Mouse (Mus musculus) CD4-positive, CD25-positive, alpha-beta regulatory T cell (primary cell): ENCODE data around the gene Necap1. TPM values are rescaled to one million over a fixed set of nuclear protein-coding genes. Genes with fewer than 3 reads are reported as not detected.

Experiments
- polyA plus RNA-seq: library from polyadenylated mRNA; unstranded; fragments of 100-300 nt; shearing (Covaris generic); gene quantifications from one replicate; pipeline ENCODE4 v1.2.1, GENCODE M21; 2017

The Necap1 gene
- polyA plus RNA-seq, result 34.9 TPM

GRCm38 (mm10) chr6:122873871-122874719, at the start of gene Necap1:
Gene Necap1, plus strand, starts transcription at chr6:122874474.

GRCm38 (mm10) chr6:122855955-122856354, 18.3 kb upstream of the Necap1 start, which contains the start of gene C3ar1:
Gene C3ar1, minus strand, starts transcription at chr6:122856161.

DNA sequence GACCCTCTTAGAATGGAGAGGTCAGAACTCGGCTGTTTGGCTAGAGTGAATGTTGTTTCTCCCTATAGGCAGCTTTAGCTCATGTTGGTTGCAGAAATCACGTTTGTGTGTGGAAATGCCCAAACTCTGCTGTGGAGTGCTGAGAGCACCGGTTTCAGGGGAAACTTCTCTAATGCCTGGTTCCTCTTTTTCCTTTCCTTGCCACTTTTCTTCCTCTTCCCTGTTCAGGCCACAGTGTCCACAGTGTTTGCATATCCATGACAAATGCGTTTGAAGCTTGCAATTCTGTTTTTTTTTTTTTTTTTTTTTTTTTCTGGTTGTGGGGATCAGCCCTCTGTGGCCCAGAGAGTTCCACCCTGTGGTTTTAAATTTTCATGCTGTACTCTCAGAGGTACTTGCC, 47.2 kb downstream of the Necap1 start, which contains the start of gene Clec4a1:
Clec4a1 (plus strand) TSS at position 398 of the 400 bp plus-strand sequence.

Other genes with a start within 250 kb of the Necap1 start
- not detected for gene Dppa3, start 248.1 kb upstream of the Necap1 start, polyA plus RNA-seq
- not detected for gene Nanog, start 167.0 kb upstream of the Necap1 start, polyA plus RNA-seq
- 95.4 TPM for gene Slc2a3, start 72.8 kb upstream of the Necap1 start, polyA plus RNA-seq
- 35.0 TPM for gene Foxj2, start 54.6 kb upstream of the Necap1 start, polyA plus RNA-seq
- gene C3ar1, start 18.3 kb upstream of the Necap1 start, polyA plus RNA-seq, result 0.11 TPM
- gene Clec4a1, start 47.4 kb downstream of the Necap1 start, polyA plus RNA-seq, result not detected
- gene Clec4a3, start 78.0 kb downstream of the Necap1 start, polyA plus RNA-seq, result 0.20 TPM
- 0.31 TPM for gene Clec4a4, start 115.9 kb downstream of the Necap1 start, polyA plus RNA-seq
- gene Clec4b1, start 175.5 kb downstream of the Necap1 start, polyA plus RNA-seq, result 0.32 TPM
- gene Clec4a2, start 232.0 kb downstream of the Necap1 start, polyA plus RNA-seq, result 0.32 TPM